Mouse (Mus musculus): ENCODE measurements at regions not wholly inside any gene's neighbourhood (a gene's known extent, or its start where the extent isn't known, plus 50 kb on each side); places are given as distances from the start of the nearest gene placed in this dataset.

- TF ChIP-seq CTCF (IDR thresholded peaks at IDR 0.05; ENCODE audit: low read depth, low read length) (no peak), GATA1 (IDR thresholded peaks at IDR 0.05; ENCODE audit: borderline replicate concordance, low read length) (no peak), TAL1 (conservative IDR thresholded peaks at IDR 0.05; ENCODE audit: low read depth, low read length) (no peak)
Measured at GRCm38 (mm10) chr4:95443854-95444811, 113.2 kb upstream of the Fggy start.

Data from G1E (cell line).